Mouse (Mus musculus) MEL (cell line): ENCODE measurements around the gene Rabggtb. TPM values are rescaled to one million over a fixed set of nuclear protein-coding genes. Genes with fewer than 3 reads are reported as not detected.

Source experiments
- DNase-seq: peaks from one replicate; pipeline ENCODE4 v3.0.0; 2011; ENCODE audit warnings: low read depth, low spot score
- H3K27ac ChIP-seq: 2 replicates; pipeline ENCODE4 v1.5.1; 2012; ENCODE audit warnings: low read depth, mild to moderate bottlenecking, control low read depth, low read length, moderate library complexity; ENCODE audit not compliant: control insufficient read depth
- H3K27me3 ChIP-seq, 2 experiments: fragments of 150-350 bp in 1 of 2; sonication (generic) in 1 of 2; 2 replicates each; pipeline ENCODE4 v1.6.1; 2012; ENCODE audit warnings: low read length in 2 of 2, mild to moderate bottlenecking in 2 of 2, improper control_type of control experiment in 1 of 2, moderate library complexity in 1 of 2; ENCODE audit not compliant: insufficient read depth in 2 of 2, control insufficient read depth in 1 of 2
- H3K36me3 ChIP-seq, 2 experiments: 2 replicates each; pipeline ENCODE4 v1.6.1; 2012 to 2014; ENCODE audit warnings: low read length in 2 of 2, improper control_type of control experiment in 1 of 2, inconsistent platforms in 1 of 2, mild to moderate bottlenecking in 1 of 2; ENCODE audit not compliant: insufficient read depth in 2 of 2, control insufficient read depth in 1 of 2
- H3K4me1 ChIP-seq, 2 experiments: fragments of 150-350 bp in 1 of 2; sonication (generic) in 1 of 2; 2 replicates each; pipeline ENCODE4 v1.6.1; 2012; ENCODE audit warnings: low read length in 2 of 2, improper control_type of control experiment in 1 of 2, mild to moderate bottlenecking in 1 of 2; ENCODE audit not compliant: insufficient read depth in 2 of 2, control insufficient read depth in 1 of 2
- H3K4me3 ChIP-seq, 2 experiments: fragments of 150-350 bp in 1 of 2; sonication (generic) in 1 of 2; 2 replicates each; pipeline ENCODE4 v1.5.1; 2012; ENCODE audit warnings: low read depth in 2 of 2, low read length in 2 of 2, mild to moderate bottlenecking in 2 of 2, moderate library complexity in 2 of 2, control low read depth in 1 of 2, improper control_type of control experiment in 1 of 2; ENCODE audit not compliant: control insufficient read depth in 1 of 2, insufficient read depth in 1 of 2
- H3K79me2 ChIP-seq: 2 replicates; pipeline ENCODE4 v1.6.1; 2012; ENCODE audit warnings: mild to moderate bottlenecking, low read length, moderate library complexity; ENCODE audit not compliant: control insufficient read depth, poor library complexity, insufficient read depth
- H3K9ac ChIP-seq: 2 replicates; pipeline ENCODE4 v1.6.1; 2012; ENCODE audit warnings: low read depth, mild to moderate bottlenecking, control low read depth, low read length, moderate library complexity; ENCODE audit not compliant: control insufficient read depth, poor library complexity, severe bottlenecking
- H3K9me3 ChIP-seq: fragments of 150-350 bp; sonication (generic); replicated peaks from 2 replicates; pipeline ENCODE4 v1.6.1; 2012; ENCODE audit warnings: mild to moderate bottlenecking, low read length, improper control_type of control experiment, moderate library complexity; ENCODE audit not compliant: insufficient read depth
- BHLHE40 ChIP-seq: IDR thresholded peaks from 2 replicates; pipeline ENCODE4 v1.6.1; 2012; ENCODE audit warnings: low read depth, mild to moderate bottlenecking, inconsistent platforms, low read length, improper control_type of control experiment, borderline replicate concordance
- CHD2 ChIP-seq: IDR thresholded peaks from 2 replicates; pipeline ENCODE4 v1.6.1; 2011; ENCODE audit warnings: low read length, improper control_type of control experiment
- CTCF ChIP-seq, 3 experiments: IDR thresholded peaks in 2 of 3; conservative IDR thresholded peaks in 1 of 3; 2 replicates each; pipeline ENCODE4 v1.5.1; 2011 to 2012; ENCODE audit warnings: low read length in 3 of 3, low read depth in 2 of 3, mild to moderate bottlenecking in 2 of 3, improper control_type of control experiment in 1 of 3, inconsistent platforms in 1 of 3, mixed read lengths in 1 of 3, moderate library complexity in 1 of 3; ENCODE audit not compliant: control insufficient read depth in 1 of 3, insufficient read depth in 1 of 3, poor library complexity in 1 of 3, severe bottlenecking in 1 of 3
- ELF1 ChIP-seq: IDR thresholded peaks from 2 replicates; pipeline ENCODE4 v1.6.1; 2014; ENCODE audit warnings: low read depth, mild to moderate bottlenecking, inconsistent platforms, low read length, improper control_type of control experiment, moderate library complexity
- KAT2A ChIP-seq: conservative IDR thresholded peaks from 2 replicates; pipeline ENCODE4 v1.6.1; 2012; ENCODE audit warnings: low read depth, low read length, improper control_type of control experiment, inconsistent platforms
- MAFK ChIP-seq: IDR thresholded peaks from 2 replicates; pipeline ENCODE4 v1.6.1; 2011; ENCODE audit warnings: low read depth, mild to moderate bottlenecking, low read length, improper control_type of control experiment, borderline replicate concordance
- MAZ ChIP-seq: IDR thresholded peaks from 2 replicates; pipeline ENCODE4 v1.6.1; 2012; ENCODE audit warnings: low read depth, mild to moderate bottlenecking, inconsistent platforms, low read length, improper control_type of control experiment
- MEF2A ChIP-seq: IDR thresholded peaks from 2 replicates; pipeline ENCODE4 v1.6.1; 2014; ENCODE audit warnings: low read depth, mild to moderate bottlenecking, inconsistent platforms, low read length, improper control_type of control experiment; ENCODE audit not compliant: poor library complexity, insufficient replicate concordance, severe bottlenecking; ENCODE audit errors: extremely low read depth
- MXI1 ChIP-seq: IDR thresholded peaks from 2 replicates; pipeline ENCODE4 v1.6.1; 2011; ENCODE audit warnings: mild to moderate bottlenecking, low read depth, low read length, improper control_type of control experiment
- NRF1 ChIP-seq: IDR thresholded peaks from 2 replicates; pipeline ENCODE4 v1.6.1; 2014; ENCODE audit warnings: low read depth, mild to moderate bottlenecking, inconsistent platforms, low read length, improper control_type of control experiment, moderate library complexity; ENCODE audit not compliant: poor library complexity, insufficient read depth, severe bottlenecking
- POLR2A ChIP-seq, 2 experiments: IDR thresholded peaks; 2 replicates each; pipeline ENCODE4 v1.6.1; 2011 to 2012; ENCODE audit warnings: low read length in 2 of 2, mild to moderate bottlenecking in 2 of 2, control low read depth in 1 of 2, improper control_type of control experiment in 1 of 2, low read depth in 1 of 2, moderate library complexity in 1 of 2; ENCODE audit not compliant: control insufficient read depth in 1 of 2, insufficient read depth in 1 of 2, poor library complexity in 1 of 2
- POLR2AphosphoS2 ChIP-seq: IDR thresholded peaks from 2 replicates; pipeline ENCODE4 v1.6.1; 2011; ENCODE audit warnings: low read length, improper control_type of control experiment
- POLR2AphosphoS5 ChIP-seq: IDR thresholded peaks from 2 replicates; pipeline ENCODE4 v1.6.1; 2012; ENCODE audit warnings: low read depth, borderline replicate concordance, mild to moderate bottlenecking, inconsistent platforms, low read length, moderate library complexity, mixed read lengths
- RCOR1 ChIP-seq: IDR thresholded peaks from 2 replicates; pipeline ENCODE4 v1.6.1; 2012; ENCODE audit warnings: low read depth, mild to moderate bottlenecking, inconsistent platforms, low read length, improper control_type of control experiment
- TAL1 ChIP-seq: IDR thresholded peaks from 2 replicates; pipeline ENCODE4 v1.6.1; 2012; ENCODE audit warnings: mild to moderate bottlenecking, inconsistent platforms, low read length, moderate library complexity, mixed read lengths
- TCF12 ChIP-seq: IDR thresholded peaks from 2 replicates; pipeline ENCODE4 v1.6.1; 2014; ENCODE audit warnings: low read depth, mild to moderate bottlenecking, inconsistent platforms, low read length, improper control_type of control experiment, moderate library complexity
- USF2 ChIP-seq, 2 experiments: IDR thresholded peaks; 2 replicates each; pipeline ENCODE4 v1.6.1; 2011 to 2012; ENCODE audit warnings: improper control_type of control experiment in 2 of 2, low read length in 2 of 2, borderline replicate concordance in 1 of 2, inconsistent platforms in 1 of 2, low read depth in 1 of 2, mild to moderate bottlenecking in 1 of 2; ENCODE audit not compliant: insufficient read depth in 1 of 2
- ZMIZ1 ChIP-seq: IDR thresholded peaks from 2 replicates; pipeline ENCODE4 v1.6.1; 2012; ENCODE audit warnings: low read depth, mild to moderate bottlenecking, inconsistent platforms, low read length, improper control_type of control experiment, moderate library complexity
- polyA plus RNA-seq, 2 experiments: library from polyadenylated mRNA; stranded (reverse) in 1 of 2; unstranded in 1 of 2; fragments of >175 nt in 1 of 2; fragments of >200 nt in 1 of 2; gene quantifications; 2 replicates each; pipeline versions ENCODE4 v1.2.1 to v1.2.4; 2012; ENCODE audit warnings: low replicate concordance in 2 of 2, low read depth in 1 of 2; ENCODE audit not compliant: insufficient read length in 2 of 2, insufficient read depth in 1 of 2, missing spikeins in 1 of 2
- total RNA-seq: library from RNA; depleted of rRNA; stranded (reverse); fragments of 300-350 nt; gene quantifications from 2 replicates; pipeline ENCODE4 v1.2.3, GENCODE M21; 2012

Rabggtb gene
- total and polyA plus RNA-seq, 3 experiments: 146 to 175 TPM; not detected in 1

GRCm38 (mm10) chr3:153905251-153906135 is 7.3 kb downstream of the Rabggtb start:
- DNase-seq: peak; percentile 67
- H3K27ac ChIP-seq: peak overlapping the region; percentile 15
- H3K9me3 ChIP-seq: no peaks in the 10 kb centered on the region
- TF ChIP-seq POLR2AphosphoS5: peak; percentile 28
- TF ChIP-seq RCOR1: no peak
- no peak for TF ChIP-seq MXI1
- no peak for TF ChIP-seq NRF1
- no peak for TF ChIP-seq POLR2AphosphoS2
- peak in 1 of 2 experiments; percentile 62; a peak in 1 of 4 replicates for TF ChIP-seq POLR2A (IDR thresholded peaks at IDR 0.05; ENCODE audit: control insufficient read depth in 1 of 2, insufficient read depth in 1 of 2, low read depth in 1 of 2, low read length in 2 of 2, poor library complexity in 1 of 2)
- no peak for TF ChIP-seq ELF1
- TF ChIP-seq TCF12: no peak
- TF ChIP-seq CHD2: no peak
- no peak for TF ChIP-seq USF2 (IDR thresholded peaks at IDR 0.05; ENCODE audit: borderline replicate concordance in 1 of 2, insufficient read depth in 1 of 2, low read depth in 1 of 2, low read length in 2 of 2)
- TF ChIP-seq TAL1: no peak
- TF ChIP-seq MAFK: no peak
- no peak for TF ChIP-seq MAZ
- TF ChIP-seq ZMIZ1: no peak
- no peak for TF ChIP-seq KAT2A
- TF ChIP-seq BHLHE40: no peak
- no peaks in the 10 kb centered on the region for H3K27me3 ChIP-seq
- peaks cover 30 to 35% of the 10 kb centered on the region in 2 experiments for H3K36me3 ChIP-seq
- no peak overlapping the region for H3K4me3 ChIP-seq
- peaks cover 31% of the 10 kb centered on the region for H3K79me2 ChIP-seq
- no peak overlapping the region for H3K9ac ChIP-seq
- H3K4me1 ChIP-seq: no peaks in the 10 kb centered on the region

GRCm38 (mm10) chr3:153904586-153904985 is 8.2 kb downstream of the Rabggtb start:
- Histone ChIP-seq H3K9ac (no peak overlapping the region), H3K36me3 (peaks cover 27 to 31% of the 10 kb centered on the region in 2 experiments), H3K4me1 (no peaks in the 10 kb centered on the region), H3K27me3 (no peaks in the 10 kb centered on the region), H3K4me3 (no peak overlapping the region), H3K27ac (peak overlapping the region; percentile 29; the same call in 1 of the 2 replicates), H3K79me2 (peaks cover 23% of the 10 kb centered on the region), H3K9me3 (no peaks in the 10 kb centered on the region)
- DNase-seq: peak; percentile 85
- TF ChIP-seq CTCF (IDR thresholded peaks at IDR 0.05 in 2 of 3, conservative IDR thresholded peaks at IDR 0.05 in 1 of 3; ENCODE audit: control insufficient read depth in 1 of 3, insufficient read depth in 1 of 3, low read depth in 2 of 3, low read length in 3 of 3, poor library complexity in 1 of 3, severe bottlenecking in 1 of 3): peak in 2 of 3 experiments; percentile 67 to 78; a peak in 4 of 6 replicates
- no peak for TF ChIP-seq MEF2A
- peak in 1 of 2 experiments; percentile 44; a peak in 1 of 4 replicates for TF ChIP-seq POLR2A (IDR thresholded peaks at IDR 0.05; ENCODE audit: control insufficient read depth in 1 of 2, insufficient read depth in 1 of 2, low read depth in 1 of 2, low read length in 2 of 2, poor library complexity in 1 of 2)
- no peak for TF ChIP-seq RCOR1
- no peak for TF ChIP-seq TCF12
